In genomic region chr7:25711731-25712197, GRCm38 (mm10) we compare ENCODE assay signal across 8 mouse cellular contexts. TPM values are rescaled to one million over a fixed set of nuclear protein-coding genes. Genes with fewer than 3 reads are reported as not detected.
DNase-seq lines count a peak whose midpoint lies in the region; ATAC-seq lines count a peak whose summit lies in the region.

No protein-coding gene starts in this region.

- peaks cover 10% of the 10 kb centered on the region; the same call in 1 of the 2 replicates for H3K27me3 ChIP-seq in forebrain, embryonic 12.5 days
- H3K27me3 ChIP-seq in forebrain, embryonic 15.5 days, result no peaks in the 10 kb centered on the region
- no peaks in the 10 kb centered on the region for H3K27me3 ChIP-seq in embryonic facial prominence, embryonic 14.5 days (replicated peaks; ENCODE audit: control insufficient read depth, insufficient read depth, low read length)
- no peaks in the 10 kb centered on the region for H3K27me3 ChIP-seq in hindbrain, embryonic 11.5 days (ENCODE audit: control insufficient read depth, insufficient read depth, low read length)

- peak; percentile 24; the same call in 1 of the 2 replicates for ATAC-seq in forebrain, embryonic 12.5 days (ENCODE audit: low FRiP score)
- no peak for ATAC-seq in forebrain, embryonic 15.5 days (replicated peaks)
- ATAC-seq in embryonic facial prominence, embryonic 14.5 days (ENCODE audit: low read depth), result peak; percentile 51
- peak; percentile 47 for ATAC-seq in hindbrain, embryonic 11.5 days (ENCODE audit: low FRiP score)
- peak; percentile 42; the same call in 1 of the 2 replicates for ATAC-seq in megakaryocyte-erythroid progenitor cell, adult 5-6 weeks (replicated peaks; ENCODE audit: low FRiP score, low TSS enrichment, poor library complexity, severe bottlenecking)

- H3K27ac ChIP-seq in forebrain, embryonic 12.5 days, result no peak overlapping the region
- no peak overlapping the region for H3K27ac ChIP-seq in forebrain, embryonic 15.5 days (replicated peaks)
- H3K27ac ChIP-seq in embryonic facial prominence, embryonic 14.5 days (replicated peaks; ENCODE audit: low read depth, low read length), result peak overlapping the region; percentile 63
- H3K27ac ChIP-seq in hindbrain, embryonic 11.5 days (ENCODE audit: low read depth, low read length), result no peak overlapping the region; the same call in 1 of the 2 replicates

- H3K4me2 ChIP-seq in forebrain, embryonic 12.5 days, result no peak overlapping the region
- no peak overlapping the region for H3K4me2 ChIP-seq in forebrain, embryonic 15.5 days (replicated peaks)
- no peak overlapping the region for H3K4me2 ChIP-seq in embryonic facial prominence, embryonic 14.5 days (ENCODE audit: low read depth, low read length)
- no peak overlapping the region for H3K4me2 ChIP-seq in hindbrain, embryonic 11.5 days (replicated peaks; ENCODE audit: low read depth, low read length)

- 44% methylated on average over 7 of the region's 7 CpGs for WGBS in forebrain, embryonic 12.5 days
- 46% methylated on average over 7 of the region's 7 CpGs for WGBS in forebrain, embryonic 15.5 days
- 8% methylated on average over 7 of the region's 7 CpGs for WGBS in embryonic facial prominence, embryonic 14.5 days
- WGBS in hindbrain, embryonic 11.5 days, result 25% methylated on average over 7 of the region's 7 CpGs

- H3K4me1 ChIP-seq in forebrain, embryonic 12.5 days, result peaks cover 25% of the 10 kb centered on the region
- peaks cover 8% of the 10 kb centered on the region for H3K4me1 ChIP-seq in forebrain, embryonic 15.5 days
- H3K4me1 ChIP-seq in embryonic facial prominence, embryonic 14.5 days (ENCODE audit: control insufficient read depth, insufficient read depth, low read length), result peaks cover 25% of the 10 kb centered on the region
- 0 out of 2 replicates have a peak, but pooled peaks cover 2% of the 10 kb centered on the region for H3K4me1 ChIP-seq in hindbrain, embryonic 11.5 days (replicated peaks; ENCODE audit: control insufficient read depth, insufficient read depth, low read length)

- peak; percentile 67 for DNase-seq in adipocyte (ENCODE audit: low spot score)
- peak; percentile 69 for DNase-seq in embryonic facial prominence, embryonic 14.5 days (ENCODE audit: low spot score)
- no peak for DNase-seq in hindbrain, embryonic 11.5 days (ENCODE audit: low spot score)
- no peak for DNase-seq in thymus, postnatal 10 days (ENCODE audit: low spot score in 2 of 2)
- no peak for DNase-seq in lung, postnatal 36 days

- 0 out of 2 replicates have a peak overlapping the region, but pooled peaks have one; percentile 7 for H3K9ac ChIP-seq in forebrain, embryonic 12.5 days
- no peak overlapping the region for H3K9ac ChIP-seq in forebrain, embryonic 15.5 days (replicated peaks)
- H3K9ac ChIP-seq in embryonic facial prominence, embryonic 14.5 days (ENCODE audit: low read depth, low read length), result 0 out of 2 replicates have a peak overlapping the region, but pooled peaks have one; percentile 30
- H3K9ac ChIP-seq in hindbrain, embryonic 11.5 days (ENCODE audit: low read depth, low read length), result no peak overlapping the region

- no peak overlapping the region for H3K4me3 ChIP-seq in forebrain, embryonic 12.5 days (replicated peaks)
- no peak overlapping the region for H3K4me3 ChIP-seq in forebrain, embryonic 15.5 days
- H3K4me3 ChIP-seq in embryonic facial prominence, embryonic 14.5 days (ENCODE audit: low read depth, low read length), result no peak overlapping the region
- H3K4me3 ChIP-seq in hindbrain, embryonic 11.5 days (ENCODE audit: low read depth, low read length), result no peak overlapping the region

- peaks cover 49% of the 10 kb centered on the region for H3K36me3 ChIP-seq in forebrain, embryonic 12.5 days (replicated peaks)
- peaks cover 41% of the 10 kb centered on the region for H3K36me3 ChIP-seq in forebrain, embryonic 15.5 days
- H3K36me3 ChIP-seq in embryonic facial prominence, embryonic 14.5 days (ENCODE audit: control insufficient read depth, insufficient read depth, low read length), result peaks cover 44% of the 10 kb centered on the region
- H3K36me3 ChIP-seq in hindbrain, embryonic 11.5 days (ENCODE audit: control insufficient read depth, insufficient read depth, low read length), result peaks cover 15% of the 10 kb centered on the region

- no peaks in the 10 kb centered on the region for H3K9me3 ChIP-seq in forebrain, embryonic 12.5 days
- H3K9me3 ChIP-seq in forebrain, embryonic 15.5 days, result no peaks in the 10 kb centered on the region
- no peaks in the 10 kb centered on the region for H3K9me3 ChIP-seq in embryonic facial prominence, embryonic 14.5 days (ENCODE audit: control insufficient read depth, low read length)
- no peaks in the 10 kb centered on the region for H3K9me3 ChIP-seq in hindbrain, embryonic 11.5 days (ENCODE audit: control insufficient read depth, low read length)

RNA-seq across cellular contexts. Expression of gene Ccdc97, which starts 7.1 kb away (rescaled TPM):
- 29.0 and 35.7 TPM in 2 replicates for polyA plus RNA-seq in forebrain, embryonic 12.5 days (2016; fragmentation: Nextera tagmentation; extraction: Ambion mirVana)
- 29.3 and 32.4 TPM in 2 replicates for polyA plus RNA-seq in forebrain, embryonic 15.5 days (2015; fragmentation: Nextera tagmentation; extraction: Ambion mirVana)
- polyA plus RNA-seq in embryonic facial prominence, embryonic 14.5 days (2014; fragmentation: Nextera tagmentation; extraction: Ambion mirVana), result 25.1 and 28.0 TPM in 2 replicates
- 30.5 and 33.7 TPM in 2 replicates for polyA plus RNA-seq in hindbrain, embryonic 11.5 days (2014; fragmentation: Nextera tagmentation; extraction: Ambion mirVana)
- total RNA-seq in megakaryocyte-erythroid progenitor cell, adult 5-6 weeks (2014; fragmentation: Nextera tagmentation), result 43.5 and 59.8 TPM in 2 replicates
- total RNA-seq in megakaryocyte-erythroid progenitor cell, adult 5-6 weeks (2017), result 7.0 and 18.6 TPM in 2 replicates

RNA-seq across cellular contexts. Expression of gene Tgfb1, which starts 25.0 kb away (rescaled TPM):
- 1.3 and 1.6 TPM in 2 replicates for polyA plus RNA-seq in forebrain, embryonic 12.5 days (2016; fragmentation: Nextera tagmentation; extraction: Ambion mirVana)
- 0.62 and 0.74 TPM in 2 replicates for polyA plus RNA-seq in forebrain, embryonic 15.5 days (2015; fragmentation: Nextera tagmentation; extraction: Ambion mirVana)
- 3.0 and 3.9 TPM in 2 replicates for polyA plus RNA-seq in embryonic facial prominence, embryonic 14.5 days (2014; fragmentation: Nextera tagmentation; extraction: Ambion mirVana)
- 1.0 and 1.1 TPM in 2 replicates for polyA plus RNA-seq in hindbrain, embryonic 11.5 days (2014; fragmentation: Nextera tagmentation; extraction: Ambion mirVana)
- 156 and 169 TPM in 2 replicates for total RNA-seq in megakaryocyte-erythroid progenitor cell, adult 5-6 weeks (2014; fragmentation: Nextera tagmentation)
- 26.0 and 27.0 TPM in 2 replicates for total RNA-seq in megakaryocyte-erythroid progenitor cell, adult 5-6 weeks (2017)

RNA-seq across cellular contexts. Expression of gene B9d2, which starts 31.2 kb away (rescaled TPM):
- polyA plus RNA-seq in forebrain, embryonic 12.5 days (2016; fragmentation: Nextera tagmentation; extraction: Ambion mirVana), result 31.3 and 31.6 TPM in 2 replicates
- polyA plus RNA-seq in forebrain, embryonic 15.5 days (2015; fragmentation: Nextera tagmentation; extraction: Ambion mirVana), result 39.2 and 39.4 TPM in 2 replicates
- polyA plus RNA-seq in embryonic facial prominence, embryonic 14.5 days (2014; fragmentation: Nextera tagmentation; extraction: Ambion mirVana), result 25.1 and 27.5 TPM in 2 replicates
- 33.1 and 34.8 TPM in 2 replicates for polyA plus RNA-seq in hindbrain, embryonic 11.5 days (2014; fragmentation: Nextera tagmentation; extraction: Ambion mirVana)
- 34.6 and 35.2 TPM in 2 replicates for total RNA-seq in megakaryocyte-erythroid progenitor cell, adult 5-6 weeks (2014; fragmentation: Nextera tagmentation)
- 42.8 and 45.5 TPM in 2 replicates for total RNA-seq in megakaryocyte-erythroid progenitor cell, adult 5-6 weeks (2017)

RNA-seq across cellular contexts. Expression of gene Tmem91, which starts 36.8 kb away (rescaled TPM):
- polyA plus RNA-seq in forebrain, embryonic 12.5 days (2016; fragmentation: Nextera tagmentation; extraction: Ambion mirVana), result 3.2 and 4.0 TPM in 2 replicates
- 14.4 and 17.0 TPM in 2 replicates for polyA plus RNA-seq in forebrain, embryonic 15.5 days (2015; fragmentation: Nextera tagmentation; extraction: Ambion mirVana)
- polyA plus RNA-seq in embryonic facial prominence, embryonic 14.5 days (2014; fragmentation: Nextera tagmentation; extraction: Ambion mirVana), result 1.9 and 3.0 TPM in 2 replicates
- polyA plus RNA-seq in hindbrain, embryonic 11.5 days (2014; fragmentation: Nextera tagmentation; extraction: Ambion mirVana), result 1.6 and 2.2 TPM in 2 replicates
- total RNA-seq in megakaryocyte-erythroid progenitor cell, adult 5-6 weeks (2014; fragmentation: Nextera tagmentation), result 2.2 TPM in 1 of 2 replicates, not detected in the other
- total RNA-seq in megakaryocyte-erythroid progenitor cell, adult 5-6 weeks (2017), result not detected in 2 replicates

RNA-seq across cellular contexts. Expression of gene Hnrnpul1, which starts 42.8 kb away (rescaled TPM):
- polyA plus RNA-seq in forebrain, embryonic 12.5 days (2016; fragmentation: Nextera tagmentation; extraction: Ambion mirVana), result 78.4 and 86.0 TPM in 2 replicates
- 51.8 and 53.5 TPM in 2 replicates for polyA plus RNA-seq in forebrain, embryonic 15.5 days (2015; fragmentation: Nextera tagmentation; extraction: Ambion mirVana)
- polyA plus RNA-seq in embryonic facial prominence, embryonic 14.5 days (2014; fragmentation: Nextera tagmentation; extraction: Ambion mirVana), result 65.9 and 71.9 TPM in 2 replicates
- 68.1 and 70.1 TPM in 2 replicates for polyA plus RNA-seq in hindbrain, embryonic 11.5 days (2014; fragmentation: Nextera tagmentation; extraction: Ambion mirVana)
- total RNA-seq in megakaryocyte-erythroid progenitor cell, adult 5-6 weeks (2014; fragmentation: Nextera tagmentation), result 171 and 188 TPM in 2 replicates
- total RNA-seq in megakaryocyte-erythroid progenitor cell, adult 5-6 weeks (2017), result 139 and 159 TPM in 2 replicates

Comparison
In these comparisons a context has a peak if more than half of its experiments do, and no peak if none do; other contexts are left out.
1. H3K9ac ChIP-seq: peak in forebrain, embryonic 12.5 days (single experiment) and embryonic facial prominence, embryonic 14.5 days (single experiment); none in forebrain, embryonic 15.5 days (single experiment) and hindbrain, embryonic 11.5 days (single experiment).
2. DNase-seq: peak in adipocyte (single experiment) and embryonic facial prominence, embryonic 14.5 days (single experiment); none in hindbrain, embryonic 11.5 days (single experiment), thymus, postnatal 10 days (0 of 2) and lung, postnatal 36 days (single experiment).